Mouse (Mus musculus) limb, embryonic 15.5 days (tissue): ENCODE measurements at regions not wholly inside any gene's neighbourhood (a gene's known extent, or its start where the extent isn't known, plus 50 kb on each side); places are given as distances from the start of the nearest gene placed in this dataset.

Experiments
- ATAC-seq: fragments of 200-750 bp; cut with Nextera tagmentation; 2 replicates; pipeline ENCODE4 v1.8.0; 2017; ENCODE audit warnings: low read depth, moderate TSS enrichment; ENCODE audit not compliant: insufficient number of reproducible peaks, low FRiP score, low TSS enrichment
- H3K27ac ChIP-seq: fragments of 300-500 bp; sonication (generic); 2 replicates; pipeline ENCODE4 v1.5.1; 2015; ENCODE audit warnings: moderate library complexity, mild to moderate bottlenecking, inconsistent platforms
- H3K27me3 ChIP-seq: fragments of 300-500 bp; sonication (generic); 2 replicates; pipeline ENCODE4 v1.6.1; 2015; ENCODE audit warnings: inconsistent platforms
- H3K36me3 ChIP-seq: fragments of 300-500 bp; sonication (generic); 2 replicates; pipeline ENCODE4 v1.6.1; 2015; ENCODE audit warnings: inconsistent platforms
- H3K4me1 ChIP-seq: fragments of 300-500 bp; sonication (generic); 2 replicates; pipeline ENCODE4 v1.6.1; 2015; ENCODE audit warnings: inconsistent platforms
- H3K4me2 ChIP-seq: fragments of 300-500 bp; sonication (generic); 2 replicates; pipeline ENCODE4 v1.6.1; 2015; ENCODE audit warnings: mild to moderate bottlenecking, inconsistent platforms
- H3K4me3 ChIP-seq: fragments of 300-500 bp; sonication (generic); 2 replicates; pipeline ENCODE4 v1.5.1; 2015; ENCODE audit warnings: mild to moderate bottlenecking, inconsistent platforms
- H3K9ac ChIP-seq: fragments of 300-500 bp; sonication (generic); 2 replicates; pipeline ENCODE4 v1.6.1; 2015; ENCODE audit warnings: inconsistent platforms
- H3K9me3 ChIP-seq: fragments of 300-500 bp; sonication (generic); 2 replicates; pipeline ENCODE4 v1.6.1; 2016; ENCODE audit warnings: inconsistent platforms
- WGBS: fragments of 180-500 bp; shearing (Covaris S2); methylation state at CpG from one replicate; pipeline ENCODE4 v1.1.7; 2015; 5-methylcytosine and 5-hydroxymethylcytosine counted together

GRCm38 (mm10) chr12:91932490-91933361 is 83.8 kb upstream of the Sel1l start:
- Histone ChIP-seq H3K9ac (no peak overlapping the region), H3K36me3 (no peaks in the 10 kb centered on the region), H3K4me2 (no peak overlapping the region), H3K4me3 (no peak overlapping the region), H3K27ac (peak overlapping the region; percentile 73), H3K27me3 (no peaks in the 10 kb centered on the region), H3K4me1 (0 out of 2 replicates have a peak, but pooled peaks cover 9% of the 10 kb centered on the region), H3K9me3 (no peaks in the 10 kb centered on the region)
- WGBS: 47% methylated on average over 7 of the region's 7 CpGs
- no peak for ATAC-seq

- 87% methylated on average over 6 of the region's 6 CpGs for WGBS
- Histone ChIP-seq H3K27me3 (no peaks in the 10 kb centered on the region), H3K9ac (no peak overlapping the region), H3K9me3 (no peaks in the 10 kb centered on the region), H3K4me3 (no peak overlapping the region), H3K27ac (no peak overlapping the region), H3K4me2 (no peak overlapping the region), H3K4me1 (0 out of 2 replicates have a peak, but pooled peaks cover 9% of the 10 kb centered on the region), H3K36me3 (no peaks in the 10 kb centered on the region)
- no peak for ATAC-seq
Measured at GRCm38 (mm10) chr12:91931586-91931985, 82.6 kb upstream of the Sel1l start.

GRCm38 (mm10) chr12:91929386-91930054 is 80.6 kb upstream of the Sel1l start:
- Histone ChIP-seq H3K4me3 (no peak overlapping the region), H3K27ac (no peak overlapping the region), H3K9ac (no peak overlapping the region), H3K27me3 (no peaks in the 10 kb centered on the region), H3K4me1 (0 out of 2 replicates have a peak, but pooled peaks cover 9% of the 10 kb centered on the region), H3K9me3 (no peaks in the 10 kb centered on the region), H3K4me2 (no peak overlapping the region), H3K36me3 (no peaks in the 10 kb centered on the region)
- ATAC-seq: no peak
- WGBS: 62% methylated on average over 7 of the region's 7 CpGs

GRCm38 (mm10) chr12:91927576-91927975 is 78.6 kb upstream of the Sel1l start:
- no peak for ATAC-seq
- Histone ChIP-seq H3K9ac (no peak overlapping the region), H3K4me3 (no peak overlapping the region), H3K4me2 (no peak overlapping the region), H3K27me3 (no peaks in the 10 kb centered on the region), H3K27ac (no peak overlapping the region), H3K36me3 (no peaks in the 10 kb centered on the region), H3K4me1 (0 out of 2 replicates have a peak, but pooled peaks cover 3% of the 10 kb centered on the region), H3K9me3 (no peaks in the 10 kb centered on the region)
- 80% methylated on average over 6 of the region's 6 CpGs for WGBS

GRCm38 (mm10) chr12:91915486-91915885 is 66.5 kb upstream of the Sel1l start:
- Histone ChIP-seq H3K36me3 (no peaks in the 10 kb centered on the region), H3K4me3 (no peak overlapping the region), H3K9ac (no peak overlapping the region), H3K27ac (no peak overlapping the region), H3K9me3 (no peaks in the 10 kb centered on the region), H3K27me3 (no peaks in the 10 kb centered on the region), H3K4me2 (no peak overlapping the region), H3K4me1 (no peaks in the 10 kb centered on the region)
- no peak for ATAC-seq
- 77% methylated on average over 3 of the region's 3 CpGs for WGBS

- Histone ChIP-seq H3K9ac (no peak overlapping the region), H3K27ac (no peak overlapping the region), H3K4me1 (no peaks in the 10 kb centered on the region), H3K36me3 (no peaks in the 10 kb centered on the region), H3K4me2 (no peak overlapping the region), H3K4me3 (no peak overlapping the region), H3K27me3 (no peaks in the 10 kb centered on the region), H3K9me3 (no peaks in the 10 kb centered on the region)
- no peak for ATAC-seq
- WGBS: 38% methylated on average over 8 of the region's 8 CpGs
Measured at GRCm38 (mm10) chr12:91910529-91910928, 61.6 kb upstream of the Sel1l start.
